Mouse (Mus musculus) heart, embryonic 16.5 days (tissue): Measurements from ENCODE around the gene Rimklb. TPM values are rescaled to one million over a fixed set of nuclear protein-coding genes. Genes with fewer than 3 reads are reported as not detected.

ENCODE experiments used
- ATAC-seq: fragments of 200-750 bp; cut with Nextera tagmentation; replicated peaks from 2 replicates; pipeline ENCODE4 v1.8.0; 2017; ENCODE audit warnings: moderate number of reproducible peaks; ENCODE audit not compliant: insufficient read depth, low FRiP score; ENCODE audit errors: extremely low read depth
- H3K27ac ChIP-seq: fragments of 300-500 bp; sonication (generic); 2 replicates; pipeline ENCODE4 v1.5.1; 2014; ENCODE audit warnings: mild to moderate bottlenecking, low read length, control low read depth, moderate library complexity
- H3K27me3 ChIP-seq: fragments of 300-500 bp; sonication (generic); 2 replicates; pipeline ENCODE4 v1.6.1; 2014; ENCODE audit warnings: low read length, mixed read lengths; ENCODE audit not compliant: control insufficient read depth, insufficient read depth
- H3K36me3 ChIP-seq: fragments of 300-500 bp; sonication (generic); 2 replicates; pipeline ENCODE4 v1.6.1; 2014; ENCODE audit not compliant: control insufficient read depth, insufficient read depth
- H3K4me1 ChIP-seq: fragments of 300-500 bp; sonication (generic); 2 replicates; pipeline ENCODE4 v1.6.1; 2014; ENCODE audit warnings: low read length, mixed read lengths; ENCODE audit not compliant: control insufficient read depth, insufficient read depth
- H3K4me2 ChIP-seq: fragments of 300-500 bp; sonication (generic); 2 replicates; pipeline ENCODE4 v1.6.1; 2014; ENCODE audit warnings: low read depth, mild to moderate bottlenecking, control low read depth, low read length
- H3K4me3 ChIP-seq: fragments of 300-500 bp; sonication (generic); 2 replicates; pipeline ENCODE4 v1.5.1; 2014; ENCODE audit warnings: mild to moderate bottlenecking, control low read depth, low read length
- H3K9ac ChIP-seq: fragments of 300-500 bp; sonication (generic); 2 replicates; pipeline ENCODE4 v1.6.1; 2014; ENCODE audit warnings: low read length, control low read depth
- H3K9me3 ChIP-seq: fragments of 300-500 bp; sonication (generic); replicated peaks from 2 replicates; pipeline ENCODE4 v1.6.1; 2016; ENCODE audit warnings: low read length; ENCODE audit not compliant: control insufficient read depth
- WGBS: fragments of 180-500 bp; shearing (Covaris S2); extraction: QIAGEN DNeasy Blood & Tissue Kit; methylation state at CpG from one replicate; pipeline ENCODE4 v1.1.7; 2014; 5-methylcytosine and 5-hydroxymethylcytosine counted together
- polyA plus RNA-seq: library from polyadenylated mRNA; unstranded; fragments of >200 nt; fragmentation: Nextera tagmentation; extraction: Ambion mirVana; gene quantifications from 2 replicates; pipeline ENCODE4 v1.2.1, GENCODE M21; 2015

Rimklb gene
- polyA plus RNA-seq, 1 experiment from 2014 or later, result 1.6 TPM

DNA sequence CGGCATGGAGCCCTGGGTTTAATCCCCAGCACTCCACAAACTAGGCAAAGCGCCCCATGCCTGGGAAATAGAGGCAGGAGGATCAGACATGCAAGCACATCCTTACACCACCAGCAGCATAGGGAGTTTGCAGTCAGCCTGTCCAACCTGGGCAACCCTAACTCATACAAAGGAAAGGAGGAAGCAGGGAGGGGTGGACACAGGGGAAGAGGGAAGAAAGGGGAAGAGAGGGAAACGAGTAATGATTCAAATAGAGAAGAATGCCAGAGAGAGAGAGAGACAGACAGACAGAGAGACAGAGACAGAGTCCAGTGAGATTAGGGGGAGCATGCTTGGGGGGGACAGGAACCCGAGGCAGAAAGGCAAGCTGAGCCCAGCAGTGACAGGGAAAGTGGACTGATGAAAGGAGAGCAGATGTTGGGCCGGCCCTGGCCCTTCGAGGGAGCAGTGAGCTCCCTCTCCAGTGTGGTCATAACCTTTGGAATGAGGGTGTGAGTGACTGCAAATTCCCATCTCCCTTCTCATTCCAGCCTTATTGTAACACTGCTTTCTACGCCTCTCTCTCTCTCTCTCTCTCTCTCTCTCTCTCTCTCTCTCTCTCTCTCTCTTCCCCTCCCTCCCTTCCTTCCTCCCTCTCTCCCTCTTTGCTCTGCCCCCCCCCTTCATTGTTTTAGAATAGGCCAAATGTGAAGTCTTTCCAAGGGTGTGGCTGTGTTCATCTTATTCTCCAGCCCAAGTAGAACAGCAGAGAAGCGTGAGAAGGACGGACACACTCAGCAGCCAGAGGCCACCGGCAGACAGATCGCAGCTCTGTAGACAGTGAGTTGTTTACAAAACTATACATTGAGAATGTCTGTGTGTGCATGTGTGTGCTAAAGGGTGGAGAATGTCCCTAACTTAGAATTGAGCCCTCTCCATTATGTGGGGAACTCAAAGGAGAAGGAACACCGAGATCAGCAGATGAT is 14.6 kb upstream of the Rimklb start:
- WGBS, result 49% methylated on average over 12 of the region's 12 CpGs
- H3K4me2 ChIP-seq, result peak overlapping the region; percentile 17

DNA sequence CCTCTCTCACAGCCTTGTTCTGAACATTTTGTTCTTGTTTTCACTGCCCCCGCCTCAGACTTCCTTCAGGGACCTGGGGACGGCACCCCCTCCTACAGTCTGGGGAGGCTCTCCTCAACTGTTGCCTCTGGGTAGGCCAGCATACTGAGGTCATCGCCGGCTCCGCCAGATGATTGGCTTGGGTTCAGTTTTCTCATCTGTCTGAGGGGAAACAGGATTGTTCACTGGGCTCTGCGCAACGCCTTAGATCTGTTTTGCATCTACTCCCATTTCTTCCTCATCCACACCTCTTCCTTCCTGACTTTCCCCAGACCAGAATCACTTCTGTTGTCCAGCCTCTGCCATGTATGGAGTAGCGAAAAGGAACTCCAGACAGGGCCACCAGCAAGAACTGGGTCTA is 9.9 kb upstream of the Rimklb start:
- H3K27me3 ChIP-seq, result peaks cover 2% of the 10 kb centered on the region; the same call in 1 of the 2 replicates
- WGBS, result 60% methylated on average over 8 of the region's 8 CpGs
- ATAC-seq, result peak; percentile 88
- no peaks in the 10 kb centered on the region for H3K4me1 ChIP-seq
- H3K4me3 ChIP-seq, result no peak overlapping the region
- H3K27ac ChIP-seq, result peak overlapping the region; percentile 72
- no peak overlapping the region for H3K4me2 ChIP-seq
- H3K9me3 ChIP-seq, result no peaks in the 10 kb centered on the region
- no peaks in the 10 kb centered on the region for H3K36me3 ChIP-seq
- no peak overlapping the region for H3K9ac ChIP-seq

More for the DNA sequence above, 14.6 kb upstream of the Rimklb start:
- Histone ChIP-seq H3K9me3 (no peaks in the 10 kb centered on the region; the same call in 1 of the 2 replicates), H3K36me3 (no peaks in the 10 kb centered on the region), H3K27me3 (no peaks in the 10 kb centered on the region), H3K9ac (no peak overlapping the region), H3K27ac (no peak overlapping the region), H3K4me3 (no peak overlapping the region), H3K4me1 (no peaks in the 10 kb centered on the region)
- ATAC-seq, result peak; percentile 50

DNA sequence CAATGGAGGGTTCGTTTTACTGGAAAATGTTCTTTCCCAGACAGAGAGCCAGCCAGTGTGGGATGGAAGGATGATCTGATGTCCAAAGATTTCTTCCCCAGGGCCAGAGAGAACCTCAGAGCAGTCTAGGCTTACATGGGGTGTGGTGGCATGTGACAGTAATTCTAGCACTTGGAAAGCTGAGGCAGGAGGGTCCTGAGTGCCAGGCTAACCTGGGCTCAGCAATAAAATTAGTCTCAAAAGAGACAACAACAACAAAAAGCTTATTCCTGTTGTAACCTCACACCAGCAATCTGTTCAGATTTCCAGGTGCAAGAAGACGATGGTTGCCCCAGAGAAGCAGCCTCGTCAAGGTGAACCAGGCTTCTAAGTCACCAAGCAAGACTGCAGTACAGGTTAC is 7.0 kb upstream of the Rimklb start, which contains the start of gene Mfap5:
Mfap5 (plus strand) TSS at position 301 of the 400 bp plus-strand sequence.
- Histone ChIP-seq H3K9me3 (no peaks in the 10 kb centered on the region), H3K9ac (no peak within 1 kb of the TSS), H3K27me3 (peaks cover 2% of the 10 kb centered on the region; the same call in 1 of the 2 replicates), H3K4me2 (no peak within 1 kb of the TSS), H3K36me3 (no peaks in the 10 kb centered on the region), H3K4me1 (no peaks in the 10 kb centered on the region), H3K27ac (no peak within 1 kb of the TSS), H3K4me3 (no peak within 1 kb of the TSS)
- no peak for ATAC-seq
- 89% methylated on average over 3 of the region's 3 CpGs for WGBS

DNA sequence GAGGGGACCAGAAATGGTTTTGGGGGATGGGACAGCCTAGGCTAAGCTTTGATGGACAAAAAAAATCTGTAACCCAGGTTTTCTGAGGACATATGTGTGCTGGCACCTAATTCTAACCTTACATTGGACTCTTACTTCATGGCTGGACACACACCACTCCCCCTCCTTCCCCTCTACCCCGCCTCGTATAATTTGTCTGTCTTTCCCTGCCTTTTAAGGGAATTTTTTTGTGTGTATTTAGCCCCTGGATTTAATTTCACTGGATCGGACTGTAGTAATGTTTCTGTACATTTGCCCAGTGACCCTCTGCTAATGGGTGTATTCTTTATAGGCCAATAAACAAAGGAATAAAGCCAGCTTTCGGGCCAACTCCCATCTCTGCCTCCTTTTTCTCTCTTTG is 6.5 kb upstream of the Rimklb start:
- 69% methylated on average over 4 of the region's 4 CpGs for WGBS
- Histone ChIP-seq H3K36me3 (no peaks in the 10 kb centered on the region), H3K9me3 (no peaks in the 10 kb centered on the region), H3K27ac (no peak overlapping the region), H3K4me3 (no peak overlapping the region), H3K27me3 (peaks cover 2% of the 10 kb centered on the region; the same call in 1 of the 2 replicates), H3K4me2 (no peak overlapping the region), H3K4me1 (no peaks in the 10 kb centered on the region), H3K9ac (no peak overlapping the region)
- no peak for ATAC-seq

DNA sequence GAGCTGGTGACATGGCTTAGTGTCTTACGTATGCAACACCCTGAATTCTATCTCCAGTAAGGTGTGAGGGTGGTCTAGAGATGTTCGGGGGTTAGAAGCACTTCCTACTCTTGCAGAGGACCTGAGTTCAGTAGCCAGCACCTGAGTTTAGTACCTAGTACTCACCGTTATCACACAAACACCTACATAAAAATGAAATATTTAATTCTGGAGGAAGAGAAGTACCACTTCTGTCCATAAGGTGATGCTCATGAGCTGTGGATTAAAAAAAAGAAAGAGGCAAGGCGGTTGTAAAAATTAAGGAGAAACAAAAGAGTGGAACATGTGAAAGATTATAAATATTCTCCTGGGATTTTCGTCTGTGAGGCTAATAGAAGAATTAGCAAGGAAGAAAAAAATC is 2.1 kb downstream of the Rimklb start:
- WGBS, result 29% methylated on average over 5 of the region's 5 CpGs
- H3K4me2 ChIP-seq, result no peak overlapping the region
- H3K27ac ChIP-seq, result no peak overlapping the region
- H3K9ac ChIP-seq, result no peak overlapping the region
- no peaks in the 10 kb centered on the region for H3K36me3 ChIP-seq
- peaks cover 6% of the 10 kb centered on the region for H3K27me3 ChIP-seq
- ATAC-seq, result no peak
- no peak overlapping the region for H3K4me3 ChIP-seq
- H3K4me1 ChIP-seq, result peaks cover 18% of the 10 kb centered on the region
- no peaks in the 10 kb centered on the region for H3K9me3 ChIP-seq

DNA sequence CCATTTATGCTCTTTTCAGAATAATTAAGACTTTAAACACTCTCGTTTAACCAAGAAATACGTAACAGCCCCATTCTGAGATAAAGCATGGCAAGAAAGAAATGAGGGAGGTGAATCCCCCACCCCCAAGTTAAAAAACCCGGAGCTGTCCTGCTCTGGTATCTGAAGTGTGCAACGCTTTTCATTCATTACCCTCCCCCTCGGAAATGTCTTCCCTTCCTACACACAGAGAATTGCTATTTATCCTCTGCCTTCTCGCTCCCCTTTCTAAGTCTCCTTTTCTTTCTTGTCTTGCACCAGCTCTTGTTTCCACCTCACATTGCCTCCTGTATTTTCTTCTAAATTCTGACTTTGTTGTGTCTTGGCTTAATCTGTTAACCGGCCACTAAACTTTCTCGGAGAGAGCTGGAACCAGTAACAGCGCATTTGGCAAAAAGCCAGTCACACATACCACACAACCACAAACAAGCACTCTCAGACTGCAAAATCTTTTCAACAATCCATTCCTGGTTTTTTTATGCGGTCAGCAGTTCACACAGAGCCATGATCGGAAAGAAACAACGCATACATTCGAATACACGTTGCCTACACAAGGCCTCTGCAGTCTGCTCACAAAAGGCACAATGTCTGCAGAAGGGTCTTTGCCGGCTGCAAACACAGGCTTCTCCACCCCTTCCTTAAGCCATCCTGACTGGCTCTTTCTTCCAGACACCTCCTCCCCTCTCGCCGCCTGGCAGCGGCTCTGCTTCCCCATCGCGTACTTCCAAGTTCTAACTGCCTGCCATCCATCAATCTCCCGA is 3.3 kb downstream of the Rimklb start:
- Histone ChIP-seq H3K27ac (peak overlapping the region; percentile 61), H3K4me3 (peak overlapping the region; percentile 39), H3K4me1 (peaks cover 18% of the 10 kb centered on the region), H3K36me3 (no peaks in the 10 kb centered on the region), H3K27me3 (peaks cover 6% of the 10 kb centered on the region), H3K4me2 (peak overlapping the region; percentile 56), H3K9me3 (no peaks in the 10 kb centered on the region), H3K9ac (peak overlapping the region; percentile 44; the same call in 1 of the 2 replicates)
- WGBS, result 9% methylated on average over 21 of the region's 21 CpGs
- ATAC-seq, result peak; percentile 39; the same call in 1 of the 2 replicates

DNA sequence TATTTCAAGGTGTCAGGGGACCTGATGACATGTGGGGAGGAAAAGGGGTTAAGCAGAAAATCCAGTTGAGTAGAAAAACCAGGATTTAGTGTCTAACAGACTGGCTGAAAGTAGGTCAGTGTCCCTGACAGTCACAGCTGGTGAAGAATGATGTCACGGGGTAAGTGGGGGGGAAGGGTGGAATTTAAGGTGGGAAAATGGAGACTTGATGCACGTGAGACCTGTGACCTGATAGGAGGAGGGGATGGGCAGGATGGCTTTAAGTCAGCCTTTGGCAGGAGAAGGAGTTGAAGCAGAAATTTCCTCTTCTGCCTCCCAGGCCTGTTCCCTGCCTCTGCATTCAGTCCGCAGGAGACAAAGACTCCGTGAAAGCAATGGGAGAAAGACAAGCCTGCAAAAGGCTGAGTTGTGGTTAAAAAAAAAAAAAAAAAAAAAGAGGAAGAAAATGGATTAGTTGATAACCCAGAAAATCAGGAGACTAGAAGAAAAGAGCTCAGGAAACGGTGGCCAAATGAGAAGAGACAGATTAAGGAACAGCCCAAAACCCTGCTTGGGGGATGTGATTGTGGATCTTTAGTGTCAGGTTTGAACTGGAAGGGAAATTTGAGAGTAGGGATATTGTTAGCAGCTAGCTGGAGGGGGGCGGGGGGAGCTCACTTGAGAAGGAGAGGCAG is 4.6 kb downstream of the Rimklb start:
- Histone ChIP-seq H3K9ac (no peak overlapping the region), H3K4me3 (no peak overlapping the region), H3K36me3 (no peaks in the 10 kb centered on the region), H3K4me2 (no peak overlapping the region), H3K27me3 (peaks cover 6% of the 10 kb centered on the region), H3K9me3 (no peaks in the 10 kb centered on the region), H3K27ac (no peak overlapping the region), H3K4me1 (peaks cover 18% of the 10 kb centered on the region)
- 61% methylated on average over 6 of the region's 6 CpGs for WGBS
- ATAC-seq, result no peak

DNA sequence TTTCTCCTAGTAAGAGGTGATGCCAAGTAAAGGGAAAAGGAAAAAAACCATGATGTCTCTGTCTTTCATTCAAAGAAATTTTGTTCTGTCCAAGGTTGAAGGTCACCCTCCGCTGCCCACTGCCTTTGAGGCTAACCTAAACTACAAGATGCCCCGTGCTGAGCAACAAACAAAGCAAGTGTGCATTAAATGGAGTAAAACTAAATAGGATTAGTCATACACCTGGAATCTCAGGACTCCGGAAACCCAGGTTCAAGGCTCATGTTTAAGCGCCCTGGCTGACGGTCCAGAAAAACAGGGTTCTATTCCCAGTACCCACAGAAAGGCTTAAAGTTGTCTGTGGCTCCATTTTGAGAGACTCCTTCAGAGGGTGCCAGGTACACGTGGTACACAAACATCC is 6.1 kb downstream of the Rimklb start:
- no peak for ATAC-seq
- Histone ChIP-seq H3K27me3 (peaks cover 17% of the 10 kb centered on the region), H3K9ac (no peak overlapping the region), H3K4me1 (peaks cover 18% of the 10 kb centered on the region), H3K27ac (no peak overlapping the region), H3K9me3 (no peaks in the 10 kb centered on the region), H3K4me3 (no peak overlapping the region), H3K4me2 (no peak overlapping the region), H3K36me3 (no peaks in the 10 kb centered on the region)
- 37% methylated on average over 6 of the region's 6 CpGs for WGBS
